Mouse (Mus musculus): Measurements from ENCODE around the gene Chst14. TPM values are rescaled to one million over a fixed set of nuclear protein-coding genes. Genes with fewer than 3 reads are reported as not detected.

Gene Chst14
- polyA plus RNA-seq, 1 experiment = 7.0 TPM

- WGBS = 96% methylated on average over 4 of the region's 4 CpGs
- DNase-seq (ENCODE audit: low read depth in 1 of 2, low spot score in 2 of 2) = no peak
- Histone ChIP-seq H3K4me3 (ENCODE audit: extremely low read depth, insufficient read depth, insufficient read length) (no peak overlapping the region), H3K4me1 (ENCODE audit: control insufficient read depth, insufficient read depth, insufficient read length) (peaks cover 4% of the 10 kb centered on the region; the same call in 1 of the 2 replicates), H3K36me3 (ENCODE audit: control insufficient read depth, insufficient read depth, low read length) (no peaks in the 10 kb centered on the region), H3K27me3 (ENCODE audit: control insufficient read depth, insufficient read depth, low read length) (no peaks in the 10 kb centered on the region), H3K27ac (ENCODE audit: insufficient read depth, low read length) (no peak overlapping the region)
- TF ChIP-seq POLR2A (IDR thresholded peaks at IDR 0.05; ENCODE audit: low read depth, low read length) (no peak), CTCF (IDR thresholded peaks at IDR 0.05; ENCODE audit: extremely low read depth, insufficient read depth, insufficient read length, insufficient replicate concordance) (no peak)
Measured at GRCm38 (mm10) chr2:118891173-118891572, 35.1 kb upstream of the Chst14 start.

DNA sequence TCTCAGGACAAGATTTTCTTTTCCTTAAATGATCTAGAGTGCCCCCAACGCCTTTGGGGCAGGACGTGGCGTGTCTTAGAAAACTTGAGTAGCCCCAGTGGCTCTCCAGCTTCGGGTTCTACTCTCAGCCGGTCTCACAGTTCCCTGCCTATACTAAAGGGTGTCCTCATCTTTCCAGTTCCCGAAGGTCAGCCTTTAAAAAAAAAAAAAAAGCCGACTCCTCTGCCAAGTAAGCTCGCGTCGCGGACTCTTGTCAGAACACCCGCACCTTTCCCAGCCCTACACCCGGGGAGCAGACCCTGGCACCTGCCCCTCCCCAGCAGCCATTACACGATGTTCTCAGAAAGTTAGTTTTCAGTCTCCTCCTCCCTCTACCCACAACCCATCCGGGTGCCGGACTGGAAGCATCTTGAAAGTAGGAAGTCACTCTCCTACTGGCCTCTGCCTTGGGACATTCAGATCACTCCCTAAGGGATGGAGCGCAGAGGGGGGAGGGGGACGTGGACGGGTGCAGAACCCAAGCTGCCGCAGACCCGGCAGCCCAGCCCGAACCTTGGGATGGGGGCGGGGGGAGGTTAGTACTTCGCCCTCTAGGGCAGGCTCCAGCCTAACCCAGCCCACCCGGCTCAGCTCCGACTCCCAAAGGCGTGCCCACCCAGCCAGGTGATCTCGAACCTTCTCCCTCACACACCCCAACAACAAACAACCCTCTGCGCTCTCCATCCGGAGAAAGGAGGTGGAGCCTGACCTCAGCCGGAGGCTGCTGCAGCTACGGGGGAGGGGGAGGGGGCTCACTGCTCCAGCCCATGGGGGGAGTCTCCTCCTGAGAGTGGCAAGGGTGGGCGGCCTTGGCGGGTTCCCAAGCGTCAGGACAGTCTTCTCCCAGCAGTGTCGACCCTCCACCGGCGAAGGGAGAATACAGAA lies 30.0 kb upstream of the Chst14 start:
- Histone ChIP-seq H3K4me1 (ENCODE audit: control insufficient read depth, insufficient read depth, insufficient read length) (peaks cover 18% of the 10 kb centered on the region; the same call in 1 of the 2 replicates), H3K36me3 (ENCODE audit: control insufficient read depth, insufficient read depth, low read length) (no peaks in the 10 kb centered on the region), H3K27ac (ENCODE audit: insufficient read depth, low read length) (peak overlapping the region; percentile 9; the same call in 1 of the 2 replicates), H3K4me3 (ENCODE audit: extremely low read depth, insufficient read depth, insufficient read length) (peak overlapping the region; percentile 51), H3K27me3 (ENCODE audit: control insufficient read depth, insufficient read depth, low read length) (peaks cover 2% of the 10 kb centered on the region; the same call in 1 of the 2 replicates)
- WGBS = 5% methylated on average over 38 of the region's 38 CpGs
- TF ChIP-seq CTCF (IDR thresholded peaks at IDR 0.05; ENCODE audit: extremely low read depth, insufficient read depth, insufficient read length, insufficient replicate concordance) (no peak), POLR2A (IDR thresholded peaks at IDR 0.05; ENCODE audit: low read depth, low read length) (no peak)
- peak in 1 of 2 experiments; percentile 58 for DNase-seq (ENCODE audit: low read depth in 1 of 2, low spot score in 2 of 2)

DNA sequence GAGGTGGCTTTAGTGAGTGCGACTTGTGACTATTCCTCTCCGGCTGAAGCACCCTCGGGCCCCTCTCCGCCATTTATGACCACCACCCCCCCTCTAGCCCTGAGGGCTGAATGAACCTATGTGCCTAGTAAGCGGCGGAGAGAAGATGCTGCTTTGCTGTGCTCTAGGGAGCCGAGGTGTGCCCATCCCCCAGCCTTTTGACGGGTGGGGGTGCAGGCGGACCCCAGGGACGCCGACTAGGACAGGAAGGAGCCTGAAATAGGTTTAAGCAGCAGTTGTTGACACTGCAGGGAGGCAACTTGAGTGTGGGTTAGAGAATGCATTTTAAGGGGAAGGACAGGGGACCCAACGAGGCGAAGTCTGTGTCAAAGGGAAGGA lies 29.4 kb upstream of the Chst14 start:
- Histone ChIP-seq H3K4me3 (ENCODE audit: extremely low read depth, insufficient read depth, insufficient read length) (peak overlapping the region; percentile 51), H3K27ac (ENCODE audit: insufficient read depth, low read length) (no peak overlapping the region), H3K4me1 (ENCODE audit: control insufficient read depth, insufficient read depth, insufficient read length) (peaks cover 18% of the 10 kb centered on the region; the same call in 1 of the 2 replicates), H3K27me3 (ENCODE audit: control insufficient read depth, insufficient read depth, low read length) (peaks cover 3% of the 10 kb centered on the region; the same call in 1 of the 2 replicates), H3K36me3 (ENCODE audit: control insufficient read depth, insufficient read depth, low read length) (no peaks in the 10 kb centered on the region)
- TF ChIP-seq POLR2A (IDR thresholded peaks at IDR 0.05; ENCODE audit: low read depth, low read length) (no peak), CTCF (IDR thresholded peaks at IDR 0.05; ENCODE audit: extremely low read depth, insufficient read depth, insufficient read length, insufficient replicate concordance) (no peak)
- WGBS = under 1% methylated on average over 13 of the region's 13 CpGs
- peak in 1 of 2 experiments; percentile 49 for DNase-seq (ENCODE audit: low read depth in 1 of 2, low spot score in 2 of 2)

DNA sequence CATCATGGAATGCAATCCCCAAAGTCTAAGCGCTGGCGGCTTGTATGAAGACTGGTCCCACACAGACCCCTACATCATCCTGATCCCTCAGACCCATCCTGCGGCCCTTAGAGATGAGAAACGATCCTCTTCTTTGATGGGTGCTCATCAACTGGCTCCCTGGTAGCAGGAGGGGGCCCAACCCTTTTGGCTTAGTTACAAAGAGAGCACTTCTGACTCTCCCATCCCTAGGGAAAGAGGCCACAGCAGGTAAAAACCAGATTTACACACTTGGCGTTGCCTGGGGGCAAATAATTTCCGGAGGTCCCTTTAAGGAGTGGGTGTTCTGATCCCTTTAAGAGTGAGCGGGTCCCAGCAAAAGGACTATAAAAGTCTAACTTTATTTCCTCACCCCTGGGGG lies 28.9 kb upstream of the Chst14 start:
- no peak overlapping the region for H3K27ac ChIP-seq (ENCODE audit: insufficient read depth, low read length)
- peak overlapping the region; percentile 51 for H3K4me3 ChIP-seq (ENCODE audit: extremely low read depth, insufficient read depth, insufficient read length)
- TF ChIP-seq POLR2A (IDR thresholded peaks at IDR 0.05; ENCODE audit: low read depth, low read length) (no peak), CTCF (IDR thresholded peaks at IDR 0.05; ENCODE audit: extremely low read depth, insufficient read depth, insufficient read length, insufficient replicate concordance) (no peak)
- peaks cover 8% of the 10 kb centered on the region for H3K27me3 ChIP-seq (ENCODE audit: control insufficient read depth, insufficient read depth, low read length)
- WGBS = 11% methylated on average over 7 of the region's 7 CpGs
- DNase-seq (ENCODE audit: low read depth in 1 of 2, low spot score in 2 of 2) = no peak
- peaks cover 18% of the 10 kb centered on the region; the same call in 1 of the 2 replicates for H3K4me1 ChIP-seq (ENCODE audit: control insufficient read depth, insufficient read depth, insufficient read length)
- H3K36me3 ChIP-seq (ENCODE audit: control insufficient read depth, insufficient read depth, low read length) = no peaks in the 10 kb centered on the region

- no peak overlapping the region for H3K27ac ChIP-seq (ENCODE audit: insufficient read depth, low read length)
- H3K4me3 ChIP-seq (ENCODE audit: extremely low read depth, insufficient read depth, insufficient read length) = no peak overlapping the region
- no peak for DNase-seq (ENCODE audit: low read depth in 1 of 2, low spot score in 2 of 2)
- H3K36me3 ChIP-seq (ENCODE audit: control insufficient read depth, insufficient read depth, low read length) = no peaks in the 10 kb centered on the region
- WGBS = 7% methylated on average over 11 of the region's 11 CpGs
- TF ChIP-seq POLR2A (IDR thresholded peaks at IDR 0.05; ENCODE audit: low read depth, low read length) (no peak), CTCF (IDR thresholded peaks at IDR 0.05; ENCODE audit: extremely low read depth, insufficient read depth, insufficient read length, insufficient replicate concordance) (no peak)
- H3K27me3 ChIP-seq (ENCODE audit: control insufficient read depth, insufficient read depth, low read length) = peaks cover 10% of the 10 kb centered on the region
- H3K4me1 ChIP-seq (ENCODE audit: control insufficient read depth, insufficient read depth, insufficient read length) = peaks cover 22% of the 10 kb centered on the region
Measured at GRCm38 (mm10) chr2:118897808-118898207, 28.5 kb upstream of the Chst14 start.

DNA sequence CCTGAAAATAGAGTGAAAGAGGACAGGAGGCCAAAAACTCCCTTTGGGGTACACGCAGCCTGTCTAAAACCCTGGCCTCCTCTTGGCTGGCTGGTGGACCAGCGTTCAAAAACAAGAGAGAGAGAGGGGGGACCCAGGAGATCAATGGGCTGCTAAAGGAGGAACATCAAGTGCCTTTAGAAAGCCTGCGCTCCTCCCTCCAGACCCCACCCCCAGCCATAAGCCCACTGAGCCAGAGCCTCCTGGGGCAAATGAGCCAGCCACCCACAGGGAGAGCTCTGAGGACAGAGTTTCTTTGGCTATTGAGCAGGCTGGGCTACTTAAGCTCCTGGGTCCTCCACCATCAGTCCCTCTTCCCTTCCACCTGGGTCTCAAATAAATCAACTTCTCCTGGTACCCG lies 27.5 kb upstream of the Chst14 start:
- no peak for DNase-seq (ENCODE audit: low read depth in 1 of 2, low spot score in 2 of 2)
- Histone ChIP-seq H3K36me3 (ENCODE audit: control insufficient read depth, insufficient read depth, low read length) (no peaks in the 10 kb centered on the region), H3K27ac (ENCODE audit: insufficient read depth, low read length) (no peak overlapping the region), H3K4me3 (ENCODE audit: extremely low read depth, insufficient read depth, insufficient read length) (no peak overlapping the region), H3K27me3 (ENCODE audit: control insufficient read depth, insufficient read depth, low read length) (peaks cover 10% of the 10 kb centered on the region), H3K4me1 (ENCODE audit: control insufficient read depth, insufficient read depth, insufficient read length) (peaks cover 25% of the 10 kb centered on the region)
- WGBS = 55% methylated on average over 4 of the region's 4 CpGs
- no peak for TF ChIP-seq POLR2A (IDR thresholded peaks at IDR 0.05; ENCODE audit: low read depth, low read length)

- 53% methylated on average over 7 of the region's 7 CpGs for WGBS
- H3K27ac ChIP-seq (ENCODE audit: insufficient read depth, low read length) = no peak overlapping the region
- TF ChIP-seq POLR2A (IDR thresholded peaks at IDR 0.05; ENCODE audit: low read depth, low read length) (no peak), CTCF (IDR thresholded peaks at IDR 0.05; ENCODE audit: extremely low read depth, insufficient read depth, insufficient read length, insufficient replicate concordance) (no peak)
- no peak overlapping the region for H3K4me3 ChIP-seq (ENCODE audit: extremely low read depth, insufficient read depth, insufficient read length)
- H3K4me1 ChIP-seq (ENCODE audit: control insufficient read depth, insufficient read depth, insufficient read length) = peaks cover 25% of the 10 kb centered on the region
- no peaks in the 10 kb centered on the region for H3K36me3 ChIP-seq (ENCODE audit: control insufficient read depth, insufficient read depth, low read length)
- peaks cover 10% of the 10 kb centered on the region for H3K27me3 ChIP-seq (ENCODE audit: control insufficient read depth, insufficient read depth, low read length)
- DNase-seq (ENCODE audit: low read depth in 1 of 2, low spot score in 2 of 2) = no peak
Measured at GRCm38 (mm10) chr2:118899306-118899705, 27.0 kb upstream of the Chst14 start.

Measured in spleen, adult 2 months (tissue).